Mouse (Mus musculus): ENCODE measurements around the gene Casz1.

Casz1 gene

DNA sequence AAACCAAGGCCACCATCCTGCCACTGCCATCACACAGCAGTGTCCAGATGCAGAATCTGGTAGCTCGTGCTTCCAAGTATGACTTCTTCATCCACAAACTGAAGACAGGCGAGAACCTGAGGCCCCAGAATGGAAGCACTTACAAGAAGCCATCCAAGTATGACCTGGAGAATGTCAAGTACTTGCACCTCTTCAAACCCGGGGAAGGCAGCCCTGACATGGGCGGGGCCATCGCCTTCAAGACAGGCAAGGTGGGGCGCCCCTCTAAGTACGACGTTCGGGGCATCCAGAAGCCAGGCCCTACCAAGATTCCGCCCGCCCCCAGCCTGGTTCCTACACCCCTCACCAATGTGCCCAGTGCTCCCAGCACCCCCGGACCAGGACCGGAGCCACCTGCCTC, 128.9 kb downstream of the Casz1 start:
- DNase-seq (ENCODE audit: low spot score in 2 of 2): no peak

DNA sequence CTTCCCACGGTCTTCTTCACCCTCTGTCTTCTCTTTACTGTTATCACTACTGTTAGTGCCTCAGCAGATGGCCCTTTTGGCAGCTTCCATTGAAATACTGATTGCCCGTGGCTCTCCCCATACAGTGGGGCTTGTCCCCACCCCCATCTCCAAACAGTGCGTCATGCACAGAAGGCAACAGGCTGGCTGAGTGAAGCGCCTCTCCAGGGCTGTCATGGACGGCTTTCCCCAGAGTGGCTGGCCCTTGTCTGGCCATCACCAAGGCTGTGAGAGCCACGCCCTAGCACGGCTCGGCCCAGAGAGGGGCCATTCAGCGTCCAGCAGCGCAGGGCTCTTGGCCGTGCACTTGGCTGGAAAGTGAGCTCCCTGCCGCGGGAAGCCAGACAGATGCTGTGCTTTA, 131.0 kb downstream of the Casz1 start:
- no peak for DNase-seq (ENCODE audit: low spot score in 2 of 2)

- DNase-seq (ENCODE audit: low spot score in 2 of 2): no peak
Measured at GRCm38 (mm10) chr4:148936111-148936510, 131.9 kb downstream of the Casz1 start.

DNA sequence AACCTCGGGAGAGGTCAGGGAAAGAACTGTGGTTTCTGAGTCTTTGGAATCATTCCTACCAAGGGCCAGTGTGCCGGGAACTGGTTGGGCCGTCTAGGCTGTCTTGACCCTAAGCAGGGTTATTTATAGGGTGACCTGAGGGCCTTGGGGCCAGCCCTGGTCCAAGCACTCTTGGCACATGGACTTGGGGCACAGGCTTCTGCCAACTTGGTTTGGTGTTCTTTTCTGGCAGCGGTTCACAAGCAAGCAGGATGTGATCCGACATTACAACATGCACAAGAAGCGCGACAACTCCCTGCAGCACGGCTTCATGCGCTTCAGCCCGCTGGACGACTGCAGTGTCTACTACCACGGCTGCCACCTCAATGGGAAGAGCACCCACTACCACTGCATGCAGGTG, 132.5 kb downstream of the Casz1 start:
- no peak for DNase-seq (ENCODE audit: low spot score in 2 of 2)

DNA sequence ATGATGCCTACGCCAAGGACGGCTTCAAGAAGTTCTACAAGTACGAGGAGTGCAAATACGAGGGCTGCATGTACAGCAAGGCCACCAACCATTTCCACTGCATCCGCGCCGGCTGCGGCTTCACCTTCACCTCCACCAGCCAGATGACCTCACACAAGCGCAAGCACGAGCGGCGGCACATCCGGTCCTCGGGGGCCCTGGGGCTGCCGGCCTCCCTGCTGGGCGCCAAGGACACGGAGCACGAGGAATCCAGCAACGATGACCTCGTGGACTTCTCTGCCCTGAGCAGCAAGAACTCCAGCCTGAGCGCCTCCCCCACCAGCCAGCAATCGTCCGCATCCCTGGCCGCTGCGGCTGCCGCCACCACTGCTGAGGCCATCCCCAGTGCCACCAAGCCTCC, 134.3 kb downstream of the Casz1 start:
- DNase-seq (ENCODE audit: low spot score in 2 of 2): no peak

DNA sequence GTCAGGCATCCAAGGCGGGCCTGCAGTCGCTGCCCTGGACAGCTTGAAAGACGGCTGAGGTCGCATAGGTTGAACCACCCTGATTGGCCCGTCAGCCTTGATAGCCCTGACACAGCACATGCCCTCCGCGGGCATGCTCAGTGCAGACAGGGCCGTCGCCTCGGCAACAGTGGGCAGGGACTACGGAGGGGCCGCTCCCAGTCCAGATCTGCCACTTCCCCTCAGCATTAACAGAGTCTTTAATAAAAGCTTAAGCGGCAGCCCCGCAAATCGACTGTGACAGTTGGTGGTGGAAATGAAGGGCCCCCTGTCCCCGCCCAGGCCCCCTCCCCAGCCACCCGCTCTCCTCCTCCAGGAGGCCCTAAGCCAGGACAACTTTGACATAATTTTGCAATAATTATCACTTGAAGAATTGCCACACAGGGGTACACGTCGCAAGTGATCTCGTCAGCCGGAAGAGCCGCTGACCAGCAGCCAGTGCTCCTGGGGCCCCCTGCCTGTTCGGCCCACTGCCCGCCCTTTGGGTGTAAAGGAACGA, 136.5 kb downstream of the Casz1 start:
- no peak for DNase-seq (ENCODE audit: low spot score in 2 of 2)

GRCm38 (mm10) chr4:148941321-148941720, 137.1 kb downstream of the Casz1 start:
- DNase-seq (ENCODE audit: low spot score in 2 of 2): no peak

GRCm38 (mm10) chr4:148943099-148943498, 138.9 kb downstream of the Casz1 start:
- no peak for DNase-seq (ENCODE audit: low spot score in 2 of 2)

GRCm38 (mm10) chr4:148945476-148945881, 141.2 kb downstream of the Casz1 start:
- peak in 1 of 2 experiments; percentile 53 for DNase-seq (ENCODE audit: low spot score in 2 of 2)

GRCm38 (mm10) chr4:148946071-148946470, 141.8 kb downstream of the Casz1 start:
- DNase-seq (ENCODE audit: low spot score in 2 of 2): no peak

- no peak for DNase-seq (ENCODE audit: low spot score in 2 of 2)
Measured at GRCm38 (mm10) chr4:148947833-148948388, 143.7 kb downstream of the Casz1 start.

DNA sequence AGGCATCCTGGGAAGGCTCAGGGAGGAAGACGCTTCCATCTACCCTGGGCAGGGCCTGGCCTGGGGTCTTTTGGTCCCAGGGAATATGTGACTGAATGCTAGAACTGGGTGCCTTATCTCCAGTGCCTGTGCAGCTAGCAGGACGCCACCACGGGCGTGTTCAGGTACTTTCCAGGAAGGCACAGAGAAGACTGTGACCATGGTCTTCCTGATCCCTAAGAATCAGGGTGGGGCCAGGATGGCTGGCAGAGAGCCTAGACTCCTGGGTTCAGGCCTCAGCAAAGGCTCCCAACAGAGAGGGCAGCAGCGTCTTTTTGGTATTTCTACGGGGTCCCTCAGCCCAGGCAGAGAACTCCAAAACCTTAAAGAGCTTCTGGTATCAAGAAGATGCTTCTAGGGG, 146.3 kb downstream of the Casz1 start:
- DNase-seq (ENCODE audit: low spot score in 2 of 2): no peak

DNA sequence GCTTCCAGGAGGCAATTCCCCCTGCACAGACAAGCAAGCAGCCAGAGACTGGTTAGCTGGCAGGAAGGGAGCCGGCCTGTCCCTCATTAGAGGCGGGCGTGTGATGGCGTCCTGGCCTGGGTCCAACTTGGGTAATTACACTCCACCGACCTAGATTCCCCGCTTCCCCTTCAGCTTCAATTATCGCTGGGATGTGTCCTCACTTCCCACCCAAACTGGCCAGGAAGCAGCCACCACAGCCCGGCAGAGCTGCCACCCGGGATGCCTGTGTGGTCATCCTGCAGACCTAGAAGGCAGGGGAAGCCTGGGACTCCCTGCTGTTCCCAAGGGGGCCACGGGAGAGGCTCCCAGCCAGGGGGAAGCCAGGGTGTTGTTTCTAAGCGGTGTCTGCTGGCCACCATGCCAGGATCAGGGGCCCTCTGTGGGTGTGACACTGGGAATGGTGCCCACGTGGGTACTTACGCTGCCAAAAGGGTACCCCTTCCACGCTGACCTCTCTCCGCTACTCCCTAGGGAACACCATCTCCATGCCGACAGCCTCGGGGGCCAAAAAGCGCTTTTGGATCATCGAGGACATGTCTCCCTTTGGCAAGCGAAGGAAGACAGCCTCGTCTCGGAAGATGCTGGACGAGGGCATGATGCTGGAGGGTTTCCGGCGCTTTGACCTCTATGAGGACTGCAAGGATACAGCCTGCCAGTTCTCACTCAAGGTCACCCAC, 146.9 kb downstream of the Casz1 start:
- peak; percentile 55 to 65 for DNase-seq (ENCODE audit: low spot score in 2 of 2)

GRCm38 (mm10) chr4:148951821-148952291, 147.6 kb downstream of the Casz1 start:
- DNase-seq (ENCODE audit: low spot score in 2 of 2): peak; percentile 49 to 64

DNA sequence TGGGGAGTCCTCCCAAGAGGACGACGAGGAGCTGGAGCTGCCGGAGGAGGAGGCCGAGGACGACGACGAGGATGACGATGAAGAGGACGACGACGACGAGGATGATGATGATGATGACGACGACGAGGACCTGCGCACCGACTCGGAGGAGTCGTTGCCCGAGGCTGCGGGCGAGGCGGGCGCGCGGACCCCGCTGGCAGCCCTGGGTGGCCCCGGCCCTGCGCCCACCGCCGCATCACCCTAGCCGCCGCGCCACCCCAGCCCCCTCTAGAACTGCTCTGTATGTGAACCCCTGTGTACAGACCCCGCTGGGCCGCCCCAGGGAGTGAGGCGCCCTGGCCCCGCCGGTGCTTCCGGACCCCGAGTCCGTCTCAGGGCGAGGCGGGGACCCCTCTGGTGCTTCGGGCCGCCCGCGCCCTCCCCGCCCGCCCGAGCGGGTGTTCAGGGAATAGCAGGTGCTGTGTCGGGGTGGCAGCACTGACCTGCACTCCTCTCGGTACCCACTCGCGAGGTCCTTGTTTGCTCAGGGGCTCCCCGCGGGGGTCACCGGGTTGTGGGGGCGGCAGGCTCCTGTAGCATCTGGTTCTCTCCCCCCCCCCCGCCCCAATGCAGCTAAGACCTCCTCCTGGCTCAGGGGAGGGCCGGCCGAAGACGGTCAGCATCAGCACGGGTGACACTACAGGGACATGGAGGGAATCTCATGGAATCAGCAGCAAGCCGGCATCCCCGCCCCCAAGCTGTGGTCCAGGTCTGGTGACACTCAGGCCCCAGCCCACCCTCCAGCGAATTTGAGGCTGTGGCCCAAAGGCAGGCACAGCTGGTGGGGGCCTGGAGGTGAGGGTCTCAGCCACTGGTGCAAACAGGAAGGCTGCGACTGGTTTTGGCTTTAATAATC, 148.3 kb downstream of the Casz1 start:
- DNase-seq (ENCODE audit: low spot score in 2 of 2): peak in 1 of 2 experiments; percentile 55

- DNase-seq (ENCODE audit: low spot score in 2 of 2): no peak
Measured at GRCm38 (mm10) chr4:148955131-148955813, 151.0 kb downstream of the Casz1 start.

DNA sequence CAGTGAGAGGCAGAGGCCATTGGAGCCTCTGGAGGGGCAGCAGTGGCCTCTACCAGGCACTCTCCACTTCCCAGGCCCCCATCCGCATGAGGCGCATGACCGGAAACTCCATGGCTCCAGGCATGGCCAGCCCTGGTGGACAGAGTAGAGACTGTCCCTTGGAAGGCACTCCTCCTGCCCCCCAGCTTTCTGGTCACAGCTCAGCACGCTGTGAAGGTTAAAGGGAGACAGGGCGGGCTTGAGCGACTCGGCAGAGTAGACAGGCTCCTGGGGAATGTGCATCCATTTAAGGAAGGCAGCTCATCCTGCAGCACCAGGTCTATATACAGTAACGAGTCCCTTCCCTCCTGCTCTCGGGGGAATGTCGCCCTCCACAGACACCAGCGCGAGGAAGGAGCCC, 155.8 kb downstream of the Casz1 start:
- DNase-seq (ENCODE audit: low spot score in 2 of 2): no peak

DNA sequence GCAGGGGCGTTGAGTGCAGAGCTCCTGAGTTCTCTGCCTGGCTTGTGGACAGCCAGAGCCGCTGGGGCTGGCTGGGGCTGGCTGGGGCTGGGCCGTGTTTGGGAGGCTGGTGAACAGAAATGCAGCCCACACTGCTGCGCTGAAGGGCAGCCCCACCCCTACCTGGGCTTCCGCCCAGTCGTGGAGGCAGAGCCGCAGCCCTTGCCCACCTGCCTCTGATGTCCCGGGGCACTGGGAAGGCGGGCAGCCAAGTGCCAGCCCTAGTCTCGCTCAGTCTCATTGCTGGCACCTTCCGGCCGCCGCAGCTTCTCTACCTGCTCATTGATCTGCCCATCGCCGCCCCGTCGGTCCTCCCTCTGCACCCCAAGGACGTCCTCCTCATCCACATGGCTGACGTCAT, 156.9 kb downstream of the Casz1 start:
- DNase-seq (ENCODE audit: low spot score in 2 of 2): no peak

DNA sequence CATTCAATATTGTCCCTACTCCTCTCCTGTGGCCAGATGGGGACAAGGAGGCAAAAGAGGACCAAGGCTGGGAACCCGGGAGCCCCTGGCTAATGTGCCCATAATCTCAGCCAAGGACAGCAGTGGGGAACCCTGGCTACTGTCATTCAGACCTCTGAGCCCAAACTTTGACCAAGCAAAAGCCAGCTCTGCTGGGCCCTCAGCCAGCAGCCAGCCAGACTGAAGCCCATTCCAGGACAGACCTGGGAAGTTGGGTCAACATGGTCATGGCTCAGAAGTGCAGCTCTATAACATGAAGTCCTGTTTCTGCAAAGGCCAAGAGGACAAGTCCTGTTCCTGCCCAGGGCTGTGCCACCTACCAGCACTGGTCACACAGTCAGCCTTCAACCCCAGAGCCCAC, 157.9 kb downstream of the Casz1 start:
- DNase-seq (ENCODE audit: low spot score in 2 of 2): no peak

DNA sequence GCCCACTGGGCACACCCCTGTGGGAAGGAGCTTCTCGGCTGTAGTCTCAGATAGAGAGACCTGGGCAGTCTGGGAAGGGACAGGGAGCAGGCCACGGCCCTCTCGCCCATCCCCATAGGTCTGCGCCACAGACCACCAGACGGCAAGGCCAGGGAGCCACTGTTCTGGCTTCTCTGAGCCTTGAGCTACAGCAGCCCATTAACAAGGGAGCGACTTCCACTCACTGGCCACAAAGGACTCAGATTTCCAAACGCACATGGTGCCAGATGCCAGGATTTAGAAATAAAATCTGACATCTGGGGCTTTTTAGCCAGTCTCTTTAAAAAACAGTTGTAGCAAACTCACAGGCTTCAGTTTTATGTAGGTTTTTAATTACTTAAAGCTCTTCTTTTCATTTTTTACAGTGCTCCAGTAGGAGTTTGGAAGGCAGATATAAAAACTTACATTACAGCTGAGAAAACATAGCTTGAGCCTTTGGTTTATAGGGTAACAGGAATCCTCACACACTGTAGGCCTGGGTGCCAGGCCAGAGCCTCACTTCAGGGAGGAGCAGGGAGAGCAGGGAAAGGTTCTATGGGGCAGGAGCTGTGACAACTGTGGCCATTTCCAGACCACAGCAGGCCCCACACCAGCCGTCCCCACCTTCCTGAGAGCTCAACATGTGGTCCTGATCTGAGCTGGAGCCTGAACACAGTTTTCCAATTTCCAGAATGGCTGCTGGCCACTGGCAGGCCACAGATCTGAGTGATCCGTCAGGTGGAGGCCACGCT, 160.5 kb downstream of the Casz1 start:
- DNase-seq (ENCODE audit: low spot score in 2 of 2): no peak

DNA sequence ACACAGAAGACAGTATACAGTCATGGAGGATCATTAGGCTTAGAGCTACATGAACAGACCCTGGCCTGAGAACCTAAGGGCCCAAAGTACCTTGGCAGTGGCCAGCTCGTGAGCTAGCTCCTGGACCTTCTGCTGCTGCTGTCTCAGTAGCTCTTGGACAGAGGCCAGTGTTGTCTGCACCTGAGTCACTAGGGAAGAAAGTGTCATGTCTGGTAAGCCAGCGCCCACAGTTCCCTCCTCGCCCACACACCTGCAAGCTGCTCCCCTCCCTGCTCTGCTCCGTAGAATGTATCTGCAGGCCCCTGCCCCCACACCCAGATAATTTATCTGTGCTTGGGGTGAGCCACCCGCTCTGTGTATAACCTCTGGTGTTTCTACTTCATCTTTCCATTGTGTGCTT, 161.9 kb downstream of the Casz1 start:
- DNase-seq (ENCODE audit: low spot score in 2 of 2): peak; percentile 36 to 50

Data from frontal cortex, postnatal 36 days (tissue).